Mouse (Mus musculus) G1E (cell line): ENCODE measurements around the gene Pdss1.
"Not testable (repeated sequence)": the region's sequence is repeated elsewhere in the genome, so short reads cannot be mapped to it uniquely, and the experiment has no call there.

ENCODE experiments used
- CTCF ChIP-seq: IDR thresholded peaks from 2 replicates; pipeline ENCODE4 v1.5.1; 2012; ENCODE audit warnings: low read depth, low read length, inconsistent platforms, mixed read lengths
- GATA1 ChIP-seq: IDR thresholded peaks from 2 replicates; pipeline ENCODE4 v1.6.1; 2012; ENCODE audit warnings: borderline replicate concordance, low read length, inconsistent platforms, mixed read lengths
- GATA2 ChIP-seq: IDR thresholded peaks from 2 replicates; pipeline ENCODE4 v1.6.1; 2012; ENCODE audit warnings: low read depth, low read length, inconsistent platforms, borderline replicate concordance
- POLR2AphosphoS5 ChIP-seq: IDR thresholded peaks from 2 replicates; pipeline ENCODE4 v1.6.1; 2012; ENCODE audit warnings: low read depth, low read length, inconsistent platforms; ENCODE audit not compliant: insufficient replicate concordance

DNA sequence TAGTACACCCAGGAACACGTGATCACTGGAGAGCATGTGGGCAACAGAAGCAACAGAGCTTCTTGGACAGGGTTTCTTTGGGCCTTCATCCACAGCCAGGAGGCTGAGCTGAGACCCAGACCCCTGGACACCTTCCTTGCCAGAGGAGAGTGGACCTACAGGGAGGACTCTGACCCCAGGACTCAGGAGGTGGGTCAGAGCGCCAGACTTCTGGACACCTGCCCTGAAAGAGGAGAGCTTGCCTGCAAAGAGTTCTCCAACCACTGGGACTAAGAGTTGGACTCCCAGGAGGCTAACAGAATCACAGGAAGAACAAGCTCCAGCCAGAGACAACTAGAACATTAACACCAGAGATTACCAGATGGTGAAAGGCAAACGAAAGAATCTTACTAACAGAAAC lies 14.6 kb upstream of the Pdss1 start:
- not testable (repeated sequence) for TF ChIP-seq GATA2, CTCF, POLR2AphosphoS5, GATA1
